Mouse (Mus musculus): ENCODE results near the gene Wbp1.
A peak's percentile ranks its signal among the peaks of the same experiment; 100 is the strongest.

The Wbp1 gene

DNA sequence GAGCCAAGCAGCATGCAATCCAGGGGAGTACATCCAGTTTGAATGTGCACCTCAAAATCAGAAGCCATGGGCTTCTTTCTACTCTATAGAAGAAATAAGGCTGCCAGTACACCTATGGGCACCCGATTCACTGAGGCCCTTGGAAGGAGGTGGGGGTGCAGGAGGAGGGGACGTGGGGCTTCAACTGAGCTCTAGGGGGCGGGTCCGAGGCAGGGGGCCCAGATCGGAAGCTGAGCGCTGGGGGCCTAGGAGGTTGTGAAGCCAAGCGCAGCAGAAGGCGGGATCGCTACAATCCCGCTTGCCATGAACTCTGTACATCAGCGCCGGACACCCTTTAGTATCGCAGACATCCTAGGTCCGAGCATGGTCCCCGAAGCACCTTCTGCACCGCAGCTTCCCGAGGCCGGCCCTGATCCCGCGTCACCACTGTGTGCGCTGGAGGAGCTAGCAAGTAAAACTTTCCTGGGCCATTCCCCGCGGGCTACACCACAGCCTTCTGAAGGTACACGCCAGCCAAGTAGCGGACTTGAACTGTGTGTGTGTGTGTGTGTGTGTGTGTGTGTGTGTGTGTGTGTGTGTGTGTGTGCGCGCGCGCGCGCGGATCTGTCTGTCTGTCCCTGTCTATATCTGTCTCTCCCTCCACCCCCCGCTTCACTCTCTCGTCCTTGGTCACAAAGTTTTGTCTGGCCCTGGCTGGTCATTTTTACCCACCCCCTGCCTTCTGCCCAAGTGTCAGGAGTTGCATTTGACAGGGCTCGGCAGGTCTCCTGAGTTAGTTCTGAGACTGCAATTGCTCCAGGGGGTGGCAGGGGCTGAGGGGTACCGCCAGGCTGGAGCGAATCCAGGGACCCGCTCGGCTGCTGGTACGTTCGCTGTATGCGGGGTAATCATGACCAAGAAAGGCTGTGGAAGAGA, 35.0 kb downstream of the Wbp1 start, which contains the start of gene Lbx2:
Gene Lbx2 (plus strand): TSS at position 247 of the 915 bp plus-strand sequence.
- no peak for DNase-seq (ENCODE audit: low read depth in 1 of 2, low spot score in 2 of 2)

DNA sequence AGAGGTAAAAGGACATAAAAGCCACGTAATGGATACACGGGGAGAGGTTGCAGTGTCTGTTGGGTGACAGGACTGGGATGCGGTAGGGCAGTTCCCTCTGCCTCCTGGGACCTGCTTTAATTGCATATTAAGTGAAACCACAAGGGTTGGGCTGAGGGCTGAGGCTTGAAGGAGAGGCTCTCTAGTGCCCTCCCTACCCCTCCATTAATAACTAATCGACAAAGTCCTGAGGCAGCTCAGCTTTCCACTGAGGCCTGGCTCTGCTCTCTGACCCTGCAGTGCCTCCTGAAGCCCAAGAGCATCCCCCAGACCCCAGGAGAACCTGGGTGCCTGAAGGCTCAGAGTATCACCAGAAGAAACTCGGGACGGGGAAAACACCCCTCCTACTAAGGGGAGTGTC, 36.9 kb downstream of the Wbp1 start:
- DNase-seq (ENCODE audit: low read depth in 1 of 2, low spot score in 2 of 2) = no peak

DNA sequence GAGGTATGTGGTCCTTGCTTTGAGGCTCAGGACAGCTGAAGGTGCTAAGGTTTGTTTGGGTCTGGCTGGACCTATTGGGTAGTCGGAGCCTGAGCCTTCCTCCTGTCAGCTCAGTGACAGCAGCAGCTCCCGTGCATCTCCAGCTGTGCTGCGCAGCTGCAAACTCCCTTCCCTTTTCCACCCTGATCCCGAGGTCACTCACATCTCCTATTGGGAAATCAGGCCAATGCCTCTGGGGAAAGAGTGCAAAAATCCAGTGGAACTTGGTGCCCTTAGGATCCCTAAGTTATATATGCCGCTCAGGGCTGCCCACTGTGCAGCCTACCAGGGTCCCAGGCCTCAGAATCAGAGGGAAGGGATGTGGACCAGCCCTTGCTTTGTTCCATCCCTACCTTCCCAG, 37.9 kb downstream of the Wbp1 start:
- DNase-seq (ENCODE audit: low read depth in 1 of 2, low spot score in 2 of 2) = no peak

DNA sequence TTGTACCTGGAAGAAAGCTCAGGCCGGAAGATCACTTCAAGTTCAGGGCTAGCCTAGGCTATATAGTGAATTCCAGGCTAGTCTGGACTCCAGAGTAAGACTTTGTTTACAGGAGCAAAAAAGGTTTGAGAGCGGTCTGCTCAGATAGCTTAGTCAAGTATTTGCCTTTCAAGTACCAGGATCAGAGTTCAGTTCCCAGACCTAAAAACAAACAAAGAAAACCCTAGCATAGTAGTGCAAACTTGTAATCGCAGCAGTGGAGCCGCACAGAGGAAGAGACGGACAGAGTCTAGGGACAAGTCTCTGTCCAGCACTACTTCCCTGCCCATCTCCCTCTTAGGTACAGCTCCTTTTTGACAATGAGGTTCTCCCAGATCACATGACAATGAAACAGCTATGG, 41.1 kb downstream of the Wbp1 start:
- no peak for DNase-seq (ENCODE audit: low read depth in 1 of 2, low spot score in 2 of 2)

DNA sequence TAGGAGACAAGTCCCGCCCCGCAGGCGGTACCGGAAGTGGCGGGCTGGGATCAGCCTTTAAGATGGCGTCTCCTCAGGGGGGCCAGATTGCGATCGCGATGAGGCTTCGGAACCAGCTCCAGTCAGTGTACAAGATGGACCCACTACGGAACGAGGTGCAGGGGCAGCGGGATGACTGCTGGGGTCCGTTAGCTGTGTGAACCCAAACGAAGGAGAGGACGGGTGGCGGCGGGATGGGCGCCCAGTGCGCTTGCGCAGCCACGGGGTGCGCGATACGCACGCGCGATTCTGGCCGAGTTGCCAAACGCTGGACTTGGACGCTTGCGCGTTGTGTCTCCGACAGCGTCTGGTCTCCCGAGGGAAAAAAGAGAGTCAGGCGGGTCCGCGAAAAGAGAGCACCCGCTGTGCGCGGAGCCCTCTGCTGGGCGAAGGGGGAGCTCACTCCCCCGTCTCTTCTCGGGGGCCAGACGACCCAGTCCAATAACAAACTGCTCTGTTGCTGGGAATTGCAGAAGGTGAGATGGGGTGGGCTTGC, 43.0 kb downstream of the Wbp1 start:
- DNase-seq (ENCODE audit: low read depth in 1 of 2, low spot score in 2 of 2) = peak; percentile 96 to 98

DNA sequence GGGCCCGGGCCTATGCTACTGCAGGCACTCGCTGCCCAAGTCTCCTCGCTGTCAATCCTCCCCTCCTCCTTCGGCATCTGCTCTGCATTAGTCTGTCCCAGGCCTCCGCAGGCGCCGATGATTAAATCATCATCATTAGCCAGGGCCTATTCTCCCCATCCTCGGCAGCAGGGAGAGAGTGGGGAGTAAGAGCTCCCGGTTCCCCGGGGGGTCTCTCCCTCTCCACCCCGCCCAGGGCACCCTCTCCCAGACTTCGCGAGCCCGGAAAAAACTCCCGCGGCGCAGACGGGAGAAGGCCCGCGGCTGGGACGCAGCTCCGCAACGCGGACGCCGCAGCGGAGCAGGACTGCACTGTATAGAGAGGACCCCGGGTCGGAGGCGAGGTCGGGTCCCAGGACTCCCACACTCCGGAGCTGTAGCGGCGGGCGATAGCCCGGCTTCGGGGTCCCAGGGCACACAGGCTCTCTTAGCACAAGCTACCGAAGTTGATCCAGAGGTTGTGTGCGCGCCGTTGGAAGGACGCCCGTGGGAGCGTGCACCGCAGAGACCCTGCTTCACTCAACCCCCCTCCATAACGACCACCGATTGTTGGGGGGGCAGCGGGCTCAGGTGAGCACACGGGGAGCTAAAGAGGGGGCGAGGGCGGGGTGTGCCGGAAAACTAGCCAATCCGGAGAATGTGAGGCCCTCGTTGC, 43.6 kb downstream of the Wbp1 start, which contains the start of gene Pcgf1:
Gene Pcgf1 (plus strand): TSS at position 240 of the 694 bp plus-strand sequence.
- DNase-seq (ENCODE audit: low read depth in 1 of 2, low spot score in 2 of 2) = no peak

DNA sequence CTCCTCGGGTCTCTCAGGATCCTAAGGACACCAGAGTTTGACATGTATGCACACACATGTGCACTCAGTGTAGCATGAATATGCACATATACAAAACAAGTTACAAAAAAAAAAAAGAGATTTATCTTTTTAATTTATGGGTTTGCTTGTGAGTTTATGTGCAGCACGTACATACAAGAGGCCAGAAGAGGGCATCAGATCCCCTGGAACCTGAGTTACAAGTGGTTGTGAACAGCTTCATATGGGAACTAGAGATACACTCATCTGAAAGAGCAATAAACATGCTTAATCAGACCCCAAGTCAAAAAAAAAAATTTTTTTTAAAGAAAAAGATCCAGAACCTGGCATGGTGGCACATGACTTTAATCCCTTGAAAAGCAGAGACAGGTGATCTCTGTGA, 46.4 kb downstream of the Wbp1 start:
- DNase-seq (ENCODE audit: low read depth in 1 of 2, low spot score in 2 of 2) = no peak

DNA sequence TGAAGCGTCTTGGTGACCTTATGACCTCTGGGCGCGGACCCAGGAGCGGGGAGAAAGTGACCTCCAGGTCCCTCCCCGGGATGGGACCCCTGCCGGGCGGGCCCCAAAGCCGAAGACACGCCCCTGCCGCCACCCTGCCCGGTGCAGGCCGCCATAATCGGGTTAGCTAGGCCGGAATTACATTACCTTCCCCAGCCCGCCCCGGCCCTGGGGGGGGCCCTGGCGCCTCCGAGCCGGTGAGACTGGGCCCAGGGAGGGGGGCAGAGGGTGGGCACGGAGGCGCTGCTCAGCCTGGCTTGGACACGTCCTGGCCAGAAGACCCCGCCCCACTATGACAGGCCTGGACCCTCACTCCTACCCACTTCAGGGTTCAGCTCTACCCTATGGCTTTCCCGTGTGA, 50.1 kb downstream of the Wbp1 start:
- DNase-seq (ENCODE audit: low read depth in 1 of 2, low spot score in 2 of 2) = no peak

DNA sequence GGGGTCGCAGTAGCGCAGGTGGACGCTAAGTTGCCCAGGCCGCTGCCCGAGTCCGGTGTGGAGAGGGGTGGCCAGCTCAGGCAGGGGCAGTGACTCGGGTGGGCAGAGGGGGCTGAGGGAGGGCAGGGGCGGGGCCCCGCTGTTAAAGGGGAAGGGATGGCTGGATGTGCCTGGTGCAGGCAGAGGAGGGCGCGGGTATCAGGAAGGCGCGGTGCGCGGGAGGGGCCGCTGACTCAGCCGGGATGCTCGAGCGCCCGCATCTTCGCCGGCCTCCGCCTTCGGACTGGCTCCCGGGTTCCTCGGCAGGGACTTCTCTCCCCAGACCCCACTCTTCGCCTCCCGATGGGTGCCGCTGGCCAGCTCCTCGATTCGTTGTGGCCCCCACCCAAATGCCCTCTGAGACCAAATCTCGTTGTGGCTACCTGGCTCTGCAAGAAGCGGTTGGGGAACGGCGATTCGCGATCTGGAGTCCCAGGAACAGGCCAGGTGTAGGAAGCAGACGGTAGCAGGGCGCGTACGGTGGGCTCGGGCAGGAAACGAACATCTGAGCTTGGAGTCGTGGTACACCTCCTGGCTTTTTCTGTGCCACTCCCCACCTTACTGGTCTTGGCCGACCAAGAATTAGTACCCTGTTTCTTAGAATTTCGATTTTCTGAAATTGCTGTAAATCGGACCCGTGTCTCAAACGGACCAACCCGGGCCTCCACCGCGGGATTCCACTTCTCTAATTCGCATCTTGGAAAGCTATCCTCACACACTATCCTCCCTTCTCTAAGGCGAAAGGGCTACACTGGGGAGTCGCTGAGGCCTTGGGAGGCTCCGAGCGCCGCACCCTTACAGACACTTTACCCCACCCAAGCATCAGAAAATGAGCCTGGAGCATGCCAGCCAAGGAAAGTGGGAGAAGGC, 50.8 kb downstream of the Wbp1 start:
- DNase-seq (ENCODE audit: low read depth in 1 of 2, low spot score in 2 of 2) = peak in 1 of 2 experiments; percentile 17

DNA sequence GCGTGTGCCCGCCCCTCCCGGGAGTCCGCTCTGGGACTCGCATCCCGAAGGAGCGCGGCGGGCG, 51.3 kb downstream of the Wbp1 start, which contains the start of gene Tlx2:
Gene Tlx2 (minus strand): TSS at position 47 of the 64 bp plus-strand sequence.
- no peak for DNase-seq (ENCODE audit: low read depth in 1 of 2, low spot score in 2 of 2)

DNA sequence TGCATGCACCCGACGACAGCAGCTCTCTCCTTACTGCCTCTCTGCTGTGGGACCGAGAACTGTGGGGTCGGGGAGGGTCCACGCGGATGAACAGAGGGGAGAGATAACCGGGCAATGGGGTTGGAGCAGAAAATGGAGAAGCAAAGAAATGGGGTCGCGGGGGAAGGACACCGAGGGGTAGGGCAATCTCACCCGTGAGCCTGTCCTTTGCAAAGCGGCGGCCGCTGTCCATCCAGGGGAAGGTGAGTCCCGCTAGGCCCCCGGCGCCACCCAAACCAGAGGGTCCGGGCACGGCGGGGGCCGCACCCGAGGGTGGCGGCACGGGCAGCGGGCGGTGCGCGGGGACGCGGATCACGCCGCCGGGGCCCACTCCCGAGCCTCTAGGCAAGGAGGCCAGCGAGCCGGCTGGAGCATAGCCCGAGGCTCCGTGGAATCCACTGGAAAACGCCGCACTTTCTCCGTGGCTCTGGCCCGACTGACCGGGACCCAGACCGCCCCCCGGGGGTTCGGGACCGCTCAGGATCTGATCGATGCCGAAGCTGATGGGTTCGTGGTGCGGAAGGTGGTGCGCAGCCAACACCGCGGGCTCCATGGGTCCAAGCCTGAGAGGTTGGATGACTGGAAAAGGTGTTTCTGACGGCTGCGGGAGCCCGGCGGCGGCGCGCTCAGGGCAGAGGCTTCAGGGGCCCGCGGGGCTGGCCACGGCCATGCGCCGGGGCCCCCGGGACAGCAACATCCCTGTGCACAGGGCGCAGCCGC, 51.7 kb downstream of the Wbp1 start:
- no peak for DNase-seq (ENCODE audit: low read depth in 1 of 2, low spot score in 2 of 2)

Data from monocyte, adult 2 months (primary cell).